Mouse (Mus musculus) heart, adult 2 months (tissue): Measurements from ENCODE around the gene Gm2000. TPM values are rescaled to one million over a fixed set of nuclear protein-coding genes. Genes with fewer than 3 reads are reported as not detected.

Source experiments
- DNase-seq, 2 experiments: peaks; one replicate each; pipeline ENCODE4 v3.0.0; 2021
- H3K27ac ChIP-seq: fragments of 200-600 bp; 2 replicates; pipeline ENCODE4 v1.8.1; 2022
- H3K27me3 ChIP-seq: fragments of 200-500 bp; 2 replicates; pipeline ENCODE4 v1.6.1; 2012; ENCODE audit warnings: mild to moderate bottlenecking, low read length, inconsistent platforms, mixed read lengths; ENCODE audit not compliant: control insufficient read depth, insufficient read depth
- H3K36me3 ChIP-seq: fragments of 200-500 bp; 2 replicates; pipeline ENCODE4 v1.6.1; 2012; ENCODE audit warnings: low read length, inconsistent platforms; ENCODE audit not compliant: control insufficient read depth, insufficient read depth
- H3K4me1 ChIP-seq: fragments of 200-500 bp; 2 replicates; pipeline ENCODE4 v1.6.1; 2011; ENCODE audit warnings: low read length; ENCODE audit not compliant: control insufficient read depth, insufficient read depth
- H3K4me3 ChIP-seq: fragments of 200-600 bp; 2 replicates; pipeline ENCODE4 v1.8.1; 2022
- H3K79me2 ChIP-seq: fragments of 200-500 bp; replicated peaks from 2 replicates; pipeline ENCODE4 v1.6.1; 2012; ENCODE audit warnings: mild to moderate bottlenecking, inconsistent platforms, low read length, moderate library complexity, mixed read lengths; ENCODE audit not compliant: control insufficient read depth, insufficient read depth
- H3K9ac ChIP-seq: fragments of 200-500 bp; 2 replicates; pipeline ENCODE4 v1.6.1; 2012; ENCODE audit warnings: low read depth, mild to moderate bottlenecking, control low read depth, inconsistent platforms, low read length, mixed read lengths
- CTCF ChIP-seq: fragments of 200-600 bp; IDR thresholded peaks from 2 replicates; pipeline ENCODE4 v1.8.1; 2022; ENCODE audit warnings: antibody characterized with exemption, mild to moderate bottlenecking, moderate library complexity
- EP300 ChIP-seq: fragments of 200-500 bp; IDR thresholded peaks from 2 replicates; pipeline ENCODE4 v1.6.1; 2011; ENCODE audit warnings: low read depth, low read length, control low read depth; ENCODE audit not compliant: insufficient read depth
- POLR2A ChIP-seq: fragments of 200-500 bp; IDR thresholded peaks from 2 replicates; pipeline ENCODE4 v1.6.1; 2011; ENCODE audit warnings: mild to moderate bottlenecking, low read depth, low read length, control low read depth; ENCODE audit not compliant: insufficient read depth
- WGBS: fragments of 180-500 bp; shearing (Covaris S2); methylation state at CpG from one replicate; pipeline ENCODE4 v1.1.7; 2018; 5-methylcytosine and 5-hydroxymethylcytosine counted together
- intact Hi-C: fragments of 180-260 bp; cut with DNase I; formaldehyde crosslinking; loops from one replicate; pipeline ENCODE4 v1.15.1; 2025
- polyA plus RNA-seq: library from polyadenylated mRNA; depleted of rRNA; stranded (reverse); fragments of >200 nt; gene quantifications from 2 replicates; pipeline ENCODE4 v1.2.3, GENCODE M21; 2012; rRNA removed
- total RNA-seq, 2 experiments: library from RNA; stranded (reverse); gene quantifications; 2 replicates each; pipeline ENCODE4 v1.2.3; 2021

The Gm2000 gene
- total and polyA plus RNA-seq, 3 experiments: 11.6 to 449 (median 394) TPM

- whole genome bisulfite sequencing: 39% methylated on average over 2 of the region's 2 CpGs
- intact Hi-C loops: no loop called here
- Histone ChIP-seq H3K4me1 (no peaks in the 10 kb centered on the region), H3K27me3 (no peaks in the 10 kb centered on the region), H3K4me3 (no peak overlapping the region), H3K79me2 (no peaks in the 10 kb centered on the region), H3K9ac (no peak overlapping the region), H3K36me3 (no peaks in the 10 kb centered on the region), H3K27ac (no peak overlapping the region)
- no peak for TF ChIP-seq CTCF
- TF ChIP-seq EP300: no peak
- TF ChIP-seq POLR2A: no peak
- DNase-seq: no peak
These were observed 36.7 kb downstream of the Gm2000 start for GRCm38 (mm10) chr1:156402491-156402890.

- Histone ChIP-seq H3K4me1 (no peaks in the 10 kb centered on the region), H3K27me3 (no peaks in the 10 kb centered on the region), H3K9ac (no peak overlapping the region), H3K79me2 (no peaks in the 10 kb centered on the region), H3K4me3 (no peak overlapping the region), H3K27ac (no peak overlapping the region), H3K36me3 (no peaks in the 10 kb centered on the region)
- DNase-seq: no peak
- TF ChIP-seq CTCF: no peak
- no peak for TF ChIP-seq EP300
- TF ChIP-seq POLR2A: no peak
- 76% methylated on average over 10 of the region's 10 CpGs for WGBS
- intact Hi-C loops: no loop called here
These were observed 37.4 kb downstream of the Gm2000 start for GRCm38 (mm10) chr1:156403251-156403650.

- Histone ChIP-seq H3K9ac (no peak overlapping the region), H3K4me1 (no peaks in the 10 kb centered on the region), H3K4me3 (no peak overlapping the region), H3K79me2 (no peaks in the 10 kb centered on the region), H3K27me3 (no peaks in the 10 kb centered on the region), H3K27ac (no peak overlapping the region), H3K36me3 (no peaks in the 10 kb centered on the region)
- intact Hi-C loops: no loop called here
- no peak for DNase-seq
- WGBS: 30% methylated on average over 3 of the region's 3 CpGs
- TF ChIP-seq POLR2A (no peak), EP300 (no peak), CTCF (no peak)
These were observed 42.2 kb downstream of the Gm2000 start for GRCm38 (mm10) chr1:156408004-156408403.

- intact Hi-C loops: no loop called here
- H3K4me3 ChIP-seq: no peak overlapping the region
- H3K4me1 ChIP-seq: no peaks in the 10 kb centered on the region
- TF ChIP-seq EP300 (no peak), POLR2A (no peak), CTCF (no peak)
- H3K27ac ChIP-seq: no peak overlapping the region
- H3K27me3 ChIP-seq: no peaks in the 10 kb centered on the region
- DNase-seq: no peak
- H3K9ac ChIP-seq: no peak overlapping the region
- H3K36me3 ChIP-seq: no peaks in the 10 kb centered on the region
- H3K79me2 ChIP-seq: no peaks in the 10 kb centered on the region
- 71% methylated on average over 4 of the region's 4 CpGs for WGBS
These were observed 42.7 kb downstream of the Gm2000 start for GRCm38 (mm10) chr1:156408521-156408920.

Other genes starting within 250 kb of the Gm2000 start
- not detected for gene Fam163a, start 161.0 kb upstream of the Gm2000 start, total RNA-seq
- 0.09 and 0.23 TPM in 2 replicates for gene Fam163a, start 161.0 kb upstream of the Gm2000 start, polyA plus RNA-seq
- not detected for gene Tdrd5, start 62.4 kb upstream of the Gm2000 start, total RNA-seq
- not detected in 2 replicates for gene Tdrd5, start 62.4 kb upstream of the Gm2000 start, polyA plus RNA-seq
- gene Nphs2, start 55.3 kb upstream of the Gm2000 start, total RNA-seq: not detected
- gene Nphs2, start 55.3 kb upstream of the Gm2000 start, polyA plus RNA-seq: not detected in 2 replicates
- gene Axdnd1, start 55.1 kb downstream of the Gm2000 start, total RNA-seq: not detected
- gene Axdnd1, start 55.1 kb downstream of the Gm2000 start, polyA plus RNA-seq: not detected in 2 replicates
- gene Soat1, start 108.3 kb downstream of the Gm2000 start, total RNA-seq: 1 to 10 TPM; 7.1 to 8.2 TPM
- gene Soat1, start 108.3 kb downstream of the Gm2000 start, polyA plus RNA-seq: 5.6 and 13.3 TPM in 2 replicates
- 10 to 100 TPM; 45.0 to 52.3 TPM for gene Gm10031, start 158.0 kb downstream of the Gm2000 start, total RNA-seq
- gene Gm10031, start 158.0 kb downstream of the Gm2000 start, polyA plus RNA-seq: 9.5 and 16.3 TPM in 2 replicates
- 10 to 100 TPM; 22.1 to 25.7 TPM for gene Abl2, start 192.7 kb downstream of the Gm2000 start, total RNA-seq
- gene Abl2, start 192.7 kb downstream of the Gm2000 start, polyA plus RNA-seq: 4.7 and 9.3 TPM in 2 replicates